Mouse (Mus musculus): Measurements from ENCODE around the gene Ttll4. TPM values are rescaled to one million over a fixed set of nuclear protein-coding genes. Genes with fewer than 3 reads are reported as not detected.

The Ttll4 gene
- total RNA-seq, 2 experiments from 2014 or later = 11.7 to 19.7 TPM

GRCm38 (mm10) chr1:74740846-74741245, 79.3 kb downstream of the Ttll4 start:
- TF ChIP-seq CTCF (IDR thresholded peaks at IDR 0.05) = no peak
- intact Hi-C loops (cut with DNase I) = no loop called here
- peak overlapping the region; percentile 68 for H3K27ac ChIP-seq
- DNase-seq = peak; percentile 84
- no peak overlapping the region for H3K4me3 ChIP-seq

- DNase-seq = peak; percentile 85
- TF ChIP-seq CTCF (IDR thresholded peaks at IDR 0.05) = no peak
- Histone ChIP-seq H3K27ac (peak overlapping the region; percentile 96), H3K4me3 (peak overlapping the region; percentile 72)
- intact Hi-C loops (cut with DNase I) = no loop called here
These were observed 85.8 kb downstream of the Ttll4 start for GRCm38 (mm10) chr1:74747335-74747734.

GRCm38 (mm10) chr1:74748643-74749271, 87.2 kb downstream of the Ttll4 start, which contains the start of gene Prkag3:
TSS of gene Prkag3 (minus strand) at chr1:74749221.
- H3K4me3 ChIP-seq = peak within 1 kb of the TSS; percentile 72
- DNase-seq = peak; percentile 95
- peak within 1 kb of the TSS; percentile 96 for H3K27ac ChIP-seq
- intact Hi-C loops (cut with DNase I) = no loop called here
- TF ChIP-seq CTCF (IDR thresholded peaks at IDR 0.05) = peak; percentile 83

- peak; percentile 86 for DNase-seq
- peak overlapping the region; percentile 96 for H3K27ac ChIP-seq
- H3K4me3 ChIP-seq = peak overlapping the region; percentile 72
- intact Hi-C loops (cut with DNase I) = no loop called here
- no peak for TF ChIP-seq CTCF (IDR thresholded peaks at IDR 0.05)
These were observed 87.8 kb downstream of the Ttll4 start for GRCm38 (mm10) chr1:74749301-74749700.

GRCm38 (mm10) chr1:74750683-74751082, 89.1 kb downstream of the Ttll4 start:
- Histone ChIP-seq H3K4me3 (no peak overlapping the region), H3K27ac (peak overlapping the region; percentile 54)
- TF ChIP-seq CTCF (IDR thresholded peaks at IDR 0.05) = no peak
- intact Hi-C loops (cut with DNase I) = loop anchor here (5.0 to 10.0 kb wide), 3 partner anchors 86 to 213 kb away; partner anchors contain the start of genes Bcs1l, Ttll4 and Zfp142
- no peak for DNase-seq

GRCm38 (mm10) chr1:74752150-74752549, 90.6 kb downstream of the Ttll4 start:
- no peak for TF ChIP-seq CTCF (IDR thresholded peaks at IDR 0.05)
- Histone ChIP-seq H3K27ac (peak overlapping the region; percentile 87), H3K4me3 (no peak overlapping the region)
- intact Hi-C loops (cut with DNase I) = loop anchor here (5.0 to 10.0 kb wide), 3 partner anchors 87 to 215 kb away; partner anchors contain the start of genes Bcs1l, Ttll4 and Zfp142
- no peak for DNase-seq

GRCm38 (mm10) chr1:74752833-74753232, 91.3 kb downstream of the Ttll4 start:
- no peak for DNase-seq
- Histone ChIP-seq H3K27ac (peak overlapping the region; percentile 87), H3K4me3 (no peak overlapping the region)
- intact Hi-C loops (cut with DNase I) = loop anchor here (5.0 to 10.0 kb wide), 3 partner anchors 88 to 216 kb away; partner anchors contain the start of genes Bcs1l, Ttll4 and Zfp142
- no peak for TF ChIP-seq CTCF (IDR thresholded peaks at IDR 0.05)

Other genes starting within 250 kb of the Ttll4 start
- gene Cnot9, start 155.7 kb upstream of the Ttll4 start, total RNA-seq (2021) = 10 to 100 TPM; 12.0 to 16.3 TPM
- 100 to 1,000 TPM in 1 of 2 experiments, 10 to 100 TPM in 1; 67.8 to 126 TPM for gene Plcd4, start 118.9 kb upstream of the Ttll4 start, total RNA-seq (2021)
- gene Usp37, start 117.5 kb upstream of the Ttll4 start, total RNA-seq (2021) = 1 to 10 TPM; 8.7 to 9.0 TPM
- gene Zfp142, start 73.5 kb upstream of the Ttll4 start, total RNA-seq (2021) = 10 to 100 TPM in 1 of 2 experiments, 1 to 10 TPM in 1; 8.1 to 15.5 TPM
- gene Bcs1l, start 73.5 kb upstream of the Ttll4 start, total RNA-seq (2021) = 10 to 100 TPM; 16.9 to 26.2 TPM
- 10 to 100 TPM; 18.9 to 20.2 TPM for gene Rnf25, start 60.3 kb upstream of the Ttll4 start, total RNA-seq (2021)
- under 1 TPM; 0.17 to 0.20 TPM for gene Stk36, start 60.3 kb upstream of the Ttll4 start, total RNA-seq (2021)
- gene Cyp27a1, start 51.8 kb downstream of the Ttll4 start, total RNA-seq (2021) = 10 to 100 TPM; 37.7 to 75.4 TPM
- gene Prkag3, start 87.5 kb downstream of the Ttll4 start, total RNA-seq (2021) = 100 to 1,000 TPM in 1 of 2 experiments, 10 to 100 TPM in 1; 61.6 to 111 TPM
- under 1 TPM; 0.39 to 0.77 TPM for gene Wnt6, start 110.1 kb downstream of the Ttll4 start, total RNA-seq (2021)
- under 1 TPM in 1 of 2 experiments, not detected in 1; 0.39 TPM for gene Wnt10a, start 129.8 kb downstream of the Ttll4 start, total RNA-seq (2021)
- not detected for gene Cdk5r2, start 193.2 kb downstream of the Ttll4 start, total RNA-seq (2021)
- gene Fev, start 223.7 kb downstream of the Ttll4 start, total RNA-seq (2021) = not detected
- not detected for gene Cryba2, start 231.4 kb downstream of the Ttll4 start, total RNA-seq (2021)

All from gastrocnemius, adult 2 months (tissue).